Mouse (Mus musculus): ENCODE measurements around the gene Dixdc1. TPM values are rescaled to one million over a fixed set of nuclear protein-coding genes. Genes with fewer than 3 reads are reported as not detected.
A peak's percentile ranks its signal among the peaks of the same experiment; 100 is the strongest.

The Dixdc1 gene
- polyA plus RNA-seq, 1 experiment from 2014 or later: 20.6 TPM

GRCm38 (mm10) chr9:50732560-50732959, 6.8 kb downstream of the Dixdc1 start:
- Histone ChIP-seq H3K9me3 (replicated peaks) (no peaks in the 10 kb centered on the region), H3K27ac (replicated peaks) (peak overlapping the region; percentile 72), H3K27me3 (ENCODE audit: low read depth, poor library complexity, severe bottlenecking) (peaks cover 19% of the 10 kb centered on the region), H3K36me3 (no peaks in the 10 kb centered on the region), H3K4me3 (no peak overlapping the region), H3K4me1 (peaks cover 38% of the 10 kb centered on the region)
- DNase-seq (ENCODE audit: low spot score): peak; percentile 27
- WGBS: 9% methylated on average over 4 of the region's 4 CpGs

DNA sequence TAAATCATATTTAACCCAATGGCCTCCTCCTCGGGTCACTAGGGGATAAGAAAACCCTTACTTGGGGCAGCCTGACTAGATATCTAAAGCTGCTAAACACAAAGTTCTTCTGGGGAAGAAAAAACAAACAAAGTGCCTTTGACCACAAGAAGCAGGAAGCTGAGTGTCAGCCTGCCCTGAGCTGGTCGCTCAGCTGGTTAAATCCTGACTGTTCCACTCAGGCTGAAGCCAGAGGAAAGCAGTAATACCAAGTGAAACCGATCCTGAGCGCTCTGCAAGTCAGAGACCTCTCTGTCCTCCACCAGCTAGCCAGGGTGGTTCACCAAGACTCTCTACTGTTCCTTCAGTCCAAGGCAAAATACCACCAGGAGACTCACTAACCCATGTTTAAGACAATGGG, 9.7 kb downstream of the Dixdc1 start:
- H3K4me3 ChIP-seq: no peak overlapping the region
- H3K4me1 ChIP-seq: peaks cover 61% of the 10 kb centered on the region
- no peak overlapping the region for H3K27ac ChIP-seq (replicated peaks)
- peaks cover 17% of the 10 kb centered on the region for H3K27me3 ChIP-seq (ENCODE audit: low read depth, poor library complexity, severe bottlenecking)
- H3K36me3 ChIP-seq: no peaks in the 10 kb centered on the region
- DNase-seq (ENCODE audit: low spot score): no peak
- 56% methylated on average over 4 of the region's 4 CpGs for WGBS
- no peaks in the 10 kb centered on the region for H3K9me3 ChIP-seq (replicated peaks)

DNA sequence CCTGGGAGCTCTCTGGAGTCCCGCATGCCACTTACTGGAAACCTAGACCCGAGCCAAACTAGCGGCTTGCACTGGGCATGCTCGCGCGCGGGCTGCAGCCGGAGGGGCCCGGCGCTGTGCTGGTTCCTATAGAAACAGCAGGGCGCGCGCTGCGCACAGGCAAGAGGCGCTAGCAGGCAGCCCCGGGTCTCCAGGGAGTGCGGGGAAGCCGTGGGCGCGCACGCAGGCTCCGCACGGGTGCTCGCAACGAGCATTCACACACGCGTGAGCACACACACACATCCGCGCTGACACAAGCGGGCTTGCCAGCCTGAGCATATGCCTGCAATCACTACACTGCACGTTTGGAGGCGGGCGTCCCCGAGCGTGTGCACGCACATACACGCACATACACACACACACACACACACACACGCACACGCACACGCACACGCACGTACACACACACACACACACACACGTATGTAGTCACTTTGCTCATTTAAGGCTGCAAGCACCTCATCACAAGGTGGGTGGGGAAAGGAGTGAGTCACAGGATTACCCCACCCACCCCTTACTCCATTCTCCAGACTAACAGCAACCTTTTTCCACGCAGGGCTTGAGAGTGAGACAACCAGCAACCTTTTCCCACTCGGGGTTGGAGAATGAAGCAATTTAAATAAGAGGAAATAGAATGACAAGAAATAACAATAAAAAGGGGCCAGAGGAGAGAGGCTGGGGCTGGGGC, 11.2 kb downstream of the Dixdc1 start:
- Histone ChIP-seq H3K27ac (replicated peaks) (peak overlapping the region; percentile 88), H3K4me1 (peaks cover 63% of the 10 kb centered on the region), H3K27me3 (ENCODE audit: low read depth, poor library complexity, severe bottlenecking) (peaks cover 17% of the 10 kb centered on the region), H3K4me3 (peak overlapping the region; percentile 71), H3K36me3 (no peaks in the 10 kb centered on the region), H3K9me3 (replicated peaks) (no peaks in the 10 kb centered on the region)
- under 1% methylated on average over 45 of the region's 45 CpGs for WGBS
- DNase-seq (ENCODE audit: low spot score): peak; percentile 86

- peaks cover 60% of the 10 kb centered on the region for H3K4me1 ChIP-seq
- no peaks in the 10 kb centered on the region for H3K36me3 ChIP-seq
- H3K9me3 ChIP-seq (replicated peaks): no peaks in the 10 kb centered on the region
- H3K27me3 ChIP-seq (ENCODE audit: low read depth, poor library complexity, severe bottlenecking): peaks cover 17% of the 10 kb centered on the region
- peak overlapping the region; percentile 88 for H3K27ac ChIP-seq (replicated peaks)
- 2% methylated on average over 30 of the region's 30 CpGs for WGBS
- peak overlapping the region; percentile 71 for H3K4me3 ChIP-seq
- DNase-seq (ENCODE audit: low spot score): no peak
These were observed 12.0 kb downstream of the Dixdc1 start for GRCm38 (mm10) chr9:50727171-50727924.

DNA sequence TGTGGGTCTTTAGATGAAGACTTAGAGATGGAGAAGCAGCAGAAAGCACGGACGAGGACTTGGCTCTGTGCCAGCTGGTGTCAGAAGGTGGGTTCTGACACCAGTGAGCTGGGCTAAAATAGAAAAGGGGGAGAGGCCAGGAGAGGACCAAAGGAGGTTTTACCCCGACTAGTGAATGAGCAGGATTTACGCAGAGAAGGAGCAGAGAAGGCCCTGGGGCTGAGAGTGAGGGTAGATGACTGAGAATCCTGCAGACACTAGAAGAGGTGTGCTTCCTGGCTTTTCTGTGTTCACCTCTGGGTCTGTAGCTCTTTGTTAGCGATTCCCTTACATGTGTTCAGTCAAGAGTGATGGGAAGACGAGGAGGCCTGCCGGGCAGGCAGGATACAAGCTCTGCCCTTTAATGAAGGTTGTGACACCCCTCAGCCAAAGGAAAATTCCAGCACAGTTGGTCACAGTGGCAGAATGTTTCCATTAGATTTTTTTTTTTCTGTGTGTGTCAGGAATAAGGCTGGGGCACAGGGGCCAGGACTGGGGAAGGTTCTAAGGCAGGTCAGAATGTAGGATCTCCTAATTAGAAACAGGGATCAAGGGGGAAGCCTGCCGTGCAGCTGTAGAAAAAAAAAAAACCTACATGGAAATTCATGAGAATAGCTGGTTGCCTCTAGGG, 13.3 kb downstream of the Dixdc1 start:
- H3K9me3 ChIP-seq (replicated peaks): no peaks in the 10 kb centered on the region
- H3K36me3 ChIP-seq: no peaks in the 10 kb centered on the region
- 50% methylated on average over 8 of the region's 8 CpGs for WGBS
- peaks cover 62% of the 10 kb centered on the region for H3K4me1 ChIP-seq
- DNase-seq (ENCODE audit: low spot score): peak; percentile 23
- peak overlapping the region; percentile 71 for H3K4me3 ChIP-seq
- peaks cover 17% of the 10 kb centered on the region for H3K27me3 ChIP-seq (ENCODE audit: low read depth, poor library complexity, severe bottlenecking)
- peak overlapping the region; percentile 88 for H3K27ac ChIP-seq (replicated peaks)

GRCm38 (mm10) chr9:50724661-50725330, 14.5 kb downstream of the Dixdc1 start:
- H3K4me1 ChIP-seq: peaks cover 64% of the 10 kb centered on the region
- no peak overlapping the region; the same call in 1 of the 2 replicates for H3K27ac ChIP-seq (replicated peaks)
- H3K4me3 ChIP-seq: no peak overlapping the region
- 70% methylated on average over 3 of the region's 3 CpGs for WGBS
- H3K9me3 ChIP-seq (replicated peaks): no peaks in the 10 kb centered on the region
- DNase-seq (ENCODE audit: low spot score): no peak
- no peaks in the 10 kb centered on the region for H3K36me3 ChIP-seq
- peaks cover 11% of the 10 kb centered on the region for H3K27me3 ChIP-seq (ENCODE audit: low read depth, poor library complexity, severe bottlenecking)

DNA sequence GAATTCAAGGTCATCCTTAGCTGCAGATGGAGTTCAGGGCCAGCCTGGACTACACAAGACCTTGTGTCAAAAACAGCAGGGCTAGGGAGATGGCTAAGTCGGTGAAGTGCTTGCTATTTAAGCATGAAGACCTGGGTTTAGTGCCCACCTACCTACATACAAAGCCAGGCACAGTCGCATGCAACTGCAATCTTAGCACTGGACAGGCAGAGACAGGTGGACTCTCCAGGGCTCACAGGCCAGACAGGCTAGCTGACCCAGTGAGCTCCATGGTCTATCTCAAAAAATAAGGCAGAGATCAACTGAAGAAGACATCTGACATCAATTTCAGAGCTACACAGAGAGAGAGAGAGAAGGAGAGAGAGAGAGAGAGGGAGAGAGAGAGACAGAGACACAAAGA, 15.2 kb downstream of the Dixdc1 start:
- H3K4me1 ChIP-seq: peaks cover 61% of the 10 kb centered on the region
- no peaks in the 10 kb centered on the region for H3K9me3 ChIP-seq (replicated peaks)
- WGBS: 86% methylated on average over 2 of the region's 2 CpGs
- no peak overlapping the region for H3K27ac ChIP-seq (replicated peaks)
- no peaks in the 10 kb centered on the region for H3K36me3 ChIP-seq
- H3K4me3 ChIP-seq: no peak overlapping the region
- peaks cover 6% of the 10 kb centered on the region; the same call in 1 of the 2 replicates for H3K27me3 ChIP-seq (ENCODE audit: low read depth, poor library complexity, severe bottlenecking)
- no peak for DNase-seq (ENCODE audit: low spot score)

DNA sequence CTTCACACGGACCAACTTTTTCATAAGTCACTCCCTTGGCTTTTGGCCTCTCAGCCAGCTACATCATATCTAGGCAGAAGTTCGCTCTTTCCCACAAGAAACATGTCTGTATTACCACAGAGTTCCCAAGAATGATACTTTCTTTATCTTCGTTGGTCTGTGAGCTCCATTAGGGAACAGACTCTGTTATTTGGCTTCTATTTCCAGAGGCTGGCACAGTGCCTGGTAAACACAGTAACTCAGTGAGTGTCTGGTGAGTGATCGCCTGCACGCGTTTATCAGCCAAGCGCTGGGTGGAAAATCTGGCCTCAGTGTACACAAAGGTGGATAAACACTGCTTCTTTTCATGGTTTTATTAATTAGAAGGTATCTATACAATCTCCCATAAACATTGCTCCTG, 15.9 kb downstream of the Dixdc1 start:
- DNase-seq (ENCODE audit: low spot score): no peak
- H3K4me1 ChIP-seq: peaks cover 57% of the 10 kb centered on the region

DNA sequence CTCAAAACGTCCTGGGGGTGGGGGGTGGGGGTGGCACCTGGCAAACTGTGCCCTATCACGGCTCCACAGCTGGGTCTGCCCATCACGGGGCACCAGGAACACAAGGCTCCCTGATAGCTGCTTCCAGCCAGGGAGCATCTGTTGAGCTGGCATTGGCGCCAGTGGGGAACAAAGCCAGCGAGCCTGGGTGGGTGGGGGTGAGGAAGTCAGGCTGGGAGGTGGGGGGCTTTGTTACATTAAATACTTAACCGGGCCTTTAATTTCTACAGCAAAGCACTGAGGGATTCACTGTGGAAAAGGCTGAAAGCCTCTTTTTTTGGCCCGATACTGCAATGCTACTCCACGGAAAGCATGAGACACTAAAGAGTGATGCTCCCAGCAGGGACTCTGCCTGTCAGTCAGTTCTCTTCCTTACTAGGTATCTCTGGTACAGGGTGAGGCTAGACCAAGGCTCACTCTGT, 16.8 kb downstream of the Dixdc1 start:
- Histone ChIP-seq H3K27ac (replicated peaks) (no peak overlapping the region), H3K4me3 (no peak overlapping the region), H3K27me3 (ENCODE audit: low read depth, poor library complexity, severe bottlenecking) (no peaks in the 10 kb centered on the region), H3K36me3 (no peaks in the 10 kb centered on the region), H3K9me3 (replicated peaks) (no peaks in the 10 kb centered on the region), H3K4me1 (peaks cover 48% of the 10 kb centered on the region)
- no peak for DNase-seq (ENCODE audit: low spot score)
- WGBS: 58% methylated on average over 8 of the region's 8 CpGs

More for the DNA sequence above, 15.9 kb downstream of the Dixdc1 start:
- 87% methylated on average over 7 of the region's 7 CpGs for WGBS
- no peaks in the 10 kb centered on the region for H3K36me3 ChIP-seq
- H3K27ac ChIP-seq (replicated peaks): no peak overlapping the region
- no peaks in the 10 kb centered on the region for H3K27me3 ChIP-seq (ENCODE audit: low read depth, poor library complexity, severe bottlenecking)
- H3K4me3 ChIP-seq: no peak overlapping the region
- H3K9me3 ChIP-seq (replicated peaks): no peaks in the 10 kb centered on the region

- Histone ChIP-seq H3K36me3 (no peaks in the 10 kb centered on the region), H3K4me3 (no peak overlapping the region), H3K9me3 (replicated peaks) (no peaks in the 10 kb centered on the region), H3K27ac (replicated peaks) (no peak overlapping the region), H3K4me1 (peaks cover 34% of the 10 kb centered on the region), H3K27me3 (ENCODE audit: low read depth, poor library complexity, severe bottlenecking) (no peaks in the 10 kb centered on the region)
- no peak for DNase-seq (ENCODE audit: low spot score)
- 41% methylated on average over 12 of the region's 12 CpGs for WGBS
These were observed 18.3 kb downstream of the Dixdc1 start for GRCm38 (mm10) chr9:50721061-50721460.

DNA sequence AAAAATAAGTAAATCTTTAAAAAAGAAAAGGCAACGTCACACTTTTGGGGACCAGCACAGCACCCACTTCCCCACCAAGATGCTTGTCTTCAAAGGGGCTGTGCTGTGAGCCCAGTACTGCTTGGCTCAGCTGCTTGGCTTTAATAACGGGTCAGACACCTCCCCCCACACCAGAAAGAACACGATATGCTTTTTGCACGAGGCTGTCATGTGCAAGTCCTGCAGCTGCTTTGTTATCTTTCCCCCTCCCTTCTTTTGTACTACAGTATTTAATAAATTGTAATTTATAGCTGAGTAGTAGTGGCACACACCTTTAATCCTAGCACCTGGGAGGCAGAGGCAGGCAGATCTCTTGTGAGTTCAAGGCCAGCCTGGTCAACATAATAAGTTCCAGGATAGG, 20.4 kb downstream of the Dixdc1 start:
- DNase-seq (ENCODE audit: low spot score): no peak
- Histone ChIP-seq H3K27ac (replicated peaks) (no peak overlapping the region), H3K9me3 (replicated peaks) (no peaks in the 10 kb centered on the region), H3K27me3 (ENCODE audit: low read depth, poor library complexity, severe bottlenecking) (no peaks in the 10 kb centered on the region), H3K4me1 (peaks cover 16% of the 10 kb centered on the region), H3K36me3 (no peaks in the 10 kb centered on the region), H3K4me3 (no peak overlapping the region)
- 84% methylated on average over 4 of the region's 4 CpGs for WGBS

DNA sequence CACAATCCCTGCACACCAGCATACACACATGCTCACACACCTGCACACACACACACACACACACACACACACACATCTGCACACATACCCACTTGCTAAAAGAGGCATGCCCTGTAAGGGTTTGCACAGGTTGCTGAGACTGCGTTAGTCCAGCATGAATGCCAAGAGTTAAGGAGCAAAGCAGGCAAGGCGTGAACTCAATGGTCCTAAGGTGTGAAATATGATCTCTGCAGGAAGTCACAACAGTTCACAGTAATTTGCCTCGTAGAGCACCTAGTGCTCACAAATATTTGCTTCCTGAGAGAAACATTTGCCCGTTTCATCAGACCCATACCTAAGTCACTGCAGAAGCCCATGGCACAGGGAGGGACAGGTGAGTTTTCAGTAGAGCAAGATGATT, 25.1 kb downstream of the Dixdc1 start:
- Histone ChIP-seq H3K4me3 (no peak overlapping the region), H3K9me3 (replicated peaks) (no peaks in the 10 kb centered on the region), H3K4me1 (no peaks in the 10 kb centered on the region), H3K36me3 (peaks cover 9% of the 10 kb centered on the region), H3K27ac (replicated peaks) (no peak overlapping the region), H3K27me3 (ENCODE audit: low read depth, poor library complexity, severe bottlenecking) (no peaks in the 10 kb centered on the region)
- DNase-seq (ENCODE audit: low spot score): no peak
- 82% methylated on average over 4 of the region's 4 CpGs for WGBS
